Mouse (Mus musculus): ENCODE data around the gene Sh3gl2. TPM values are rescaled to one million over a fixed set of nuclear protein-coding genes. Genes with fewer than 3 reads are reported as not detected.

Gene Sh3gl2
- polyA plus RNA-seq, 1 experiment from 2014 or later, result 1.7 TPM

DNA sequence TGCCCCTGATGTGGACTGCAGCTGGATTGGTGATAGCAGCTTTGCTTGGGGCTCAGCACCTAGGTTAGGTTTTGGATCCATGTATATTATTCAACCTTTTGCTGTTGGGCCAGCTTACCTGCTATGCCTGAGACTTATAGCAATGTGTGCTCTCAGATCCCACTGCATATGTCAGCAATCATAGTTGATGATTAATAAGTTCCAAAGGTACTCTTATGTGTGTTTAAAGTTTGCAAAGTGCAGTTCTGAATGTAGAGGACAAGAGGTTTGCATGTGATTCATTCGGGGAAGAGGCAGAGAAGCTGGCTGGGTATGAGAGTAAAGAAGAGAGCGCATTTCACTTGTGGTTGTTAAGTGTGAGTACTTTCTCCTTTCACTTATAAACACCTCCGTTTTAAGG is 43.7 kb downstream of the Sh3gl2 start:
- no peak overlapping the region for H3K9ac ChIP-seq (ENCODE audit: low read length)
- no peaks in the 10 kb centered on the region for H3K27me3 ChIP-seq (ENCODE audit: control insufficient read depth, insufficient read depth, low read length)
- H3K36me3 ChIP-seq (ENCODE audit: control insufficient read depth, insufficient read depth, low read length), result no peaks in the 10 kb centered on the region
- H3K4me1 ChIP-seq (ENCODE audit: control insufficient read depth, insufficient read depth, low read length), result no peaks in the 10 kb centered on the region
- no peaks in the 10 kb centered on the region for H3K9me3 ChIP-seq (ENCODE audit: control insufficient read depth, low read length)
- no peak for ATAC-seq (ENCODE audit: insufficient number of reproducible peaks, low FRiP score, low TSS enrichment, low read depth)
- no peak overlapping the region for H3K27ac ChIP-seq (replicated peaks; ENCODE audit: low read depth, low read length)
- H3K4me2 ChIP-seq (ENCODE audit: low read depth, severe bottlenecking), result no peak overlapping the region
- DNase-seq (ENCODE audit: low spot score), result no peak
- WGBS, result 87% methylated on average over 3 of the region's 3 CpGs
- H3K4me3 ChIP-seq (ENCODE audit: low read depth, low read length), result no peak overlapping the region

- H3K36me3 ChIP-seq (ENCODE audit: control insufficient read depth, insufficient read depth, low read length), result no peaks in the 10 kb centered on the region
- ATAC-seq (ENCODE audit: insufficient number of reproducible peaks, low FRiP score, low TSS enrichment, low read depth), result no peak
- H3K9me3 ChIP-seq (ENCODE audit: control insufficient read depth, low read length), result no peaks in the 10 kb centered on the region
- no peak overlapping the region for H3K9ac ChIP-seq (ENCODE audit: low read length)
- no peak for DNase-seq (ENCODE audit: low spot score)
- 67% methylated on average over 2 of the region's 2 CpGs for WGBS
- no peak overlapping the region for H3K4me3 ChIP-seq (ENCODE audit: low read depth, low read length)
- no peak overlapping the region for H3K27ac ChIP-seq (replicated peaks; ENCODE audit: low read depth, low read length)
- H3K27me3 ChIP-seq (ENCODE audit: control insufficient read depth, insufficient read depth, low read length), result no peaks in the 10 kb centered on the region
- H3K4me1 ChIP-seq (ENCODE audit: control insufficient read depth, insufficient read depth, low read length), result no peaks in the 10 kb centered on the region
- no peak overlapping the region for H3K4me2 ChIP-seq (ENCODE audit: low read depth, severe bottlenecking)
These were observed 45.3 kb downstream of the Sh3gl2 start for GRCm38 (mm10) chr4:85250271-85250670.

- DNase-seq (ENCODE audit: low spot score) (no peak), ATAC-seq (ENCODE audit: insufficient number of reproducible peaks, low FRiP score, low TSS enrichment, low read depth) (no peak)
- Histone ChIP-seq H3K27me3 (ENCODE audit: control insufficient read depth, insufficient read depth, low read length) (no peaks in the 10 kb centered on the region), H3K9me3 (ENCODE audit: control insufficient read depth, low read length) (no peaks in the 10 kb centered on the region), H3K4me2 (ENCODE audit: low read depth, severe bottlenecking) (no peak overlapping the region), H3K36me3 (ENCODE audit: control insufficient read depth, insufficient read depth, low read length) (no peaks in the 10 kb centered on the region), H3K9ac (ENCODE audit: low read length) (no peak overlapping the region), H3K4me1 (ENCODE audit: control insufficient read depth, insufficient read depth, low read length) (no peaks in the 10 kb centered on the region), H3K4me3 (ENCODE audit: low read depth, low read length) (no peak overlapping the region), H3K27ac (replicated peaks; ENCODE audit: low read depth, low read length) (no peak overlapping the region)
- WGBS, result 80% methylated on average over 2 of the region's 2 CpGs
These were observed 45.9 kb downstream of the Sh3gl2 start for GRCm38 (mm10) chr4:85250786-85251185.

DNA sequence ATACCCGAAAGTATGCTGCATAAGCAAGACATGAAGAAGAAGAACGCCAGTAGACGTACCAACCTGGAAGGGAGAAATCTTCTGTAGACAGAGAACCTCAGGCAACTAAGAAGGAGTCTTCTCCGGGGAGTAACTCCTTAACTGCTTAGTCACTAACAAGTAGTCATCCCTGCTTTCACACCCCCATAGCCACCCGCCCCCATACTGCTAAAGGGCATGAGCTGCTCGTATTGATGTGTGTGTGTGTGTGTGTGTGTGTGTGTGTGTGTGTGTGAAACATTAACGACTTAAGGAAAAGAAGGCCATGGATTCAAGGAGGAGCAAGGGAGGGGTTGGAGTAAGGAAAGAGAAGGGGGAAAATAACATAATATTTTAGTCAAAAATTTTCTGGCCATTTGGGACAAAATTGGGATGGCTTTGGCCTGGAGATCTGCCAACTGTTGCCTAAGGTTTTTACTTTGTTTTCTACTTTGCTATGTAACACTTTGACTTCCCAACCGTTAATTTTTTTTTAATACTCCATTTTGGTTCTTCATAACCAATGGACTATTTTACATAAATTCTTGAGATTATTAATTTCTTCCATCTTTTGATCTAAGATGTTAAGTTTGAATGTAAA is 51.0 kb downstream of the Sh3gl2 start:
- Histone ChIP-seq H3K27me3 (ENCODE audit: control insufficient read depth, insufficient read depth, low read length) (no peaks in the 10 kb centered on the region), H3K4me2 (ENCODE audit: low read depth, severe bottlenecking) (no peak overlapping the region), H3K4me3 (ENCODE audit: low read depth, low read length) (no peak overlapping the region), H3K27ac (replicated peaks; ENCODE audit: low read depth, low read length) (no peak overlapping the region), H3K4me1 (ENCODE audit: control insufficient read depth, insufficient read depth, low read length) (no peaks in the 10 kb centered on the region), H3K9ac (ENCODE audit: low read length) (no peak overlapping the region), H3K9me3 (ENCODE audit: control insufficient read depth, low read length) (no peaks in the 10 kb centered on the region), H3K36me3 (ENCODE audit: control insufficient read depth, insufficient read depth, low read length) (no peaks in the 10 kb centered on the region)
- ATAC-seq (ENCODE audit: insufficient number of reproducible peaks, low FRiP score, low TSS enrichment, low read depth) (no peak), DNase-seq (ENCODE audit: low spot score) (no peak)
- 87% methylated on average over 7 of the region's 8 CpGs for WGBS

DNA sequence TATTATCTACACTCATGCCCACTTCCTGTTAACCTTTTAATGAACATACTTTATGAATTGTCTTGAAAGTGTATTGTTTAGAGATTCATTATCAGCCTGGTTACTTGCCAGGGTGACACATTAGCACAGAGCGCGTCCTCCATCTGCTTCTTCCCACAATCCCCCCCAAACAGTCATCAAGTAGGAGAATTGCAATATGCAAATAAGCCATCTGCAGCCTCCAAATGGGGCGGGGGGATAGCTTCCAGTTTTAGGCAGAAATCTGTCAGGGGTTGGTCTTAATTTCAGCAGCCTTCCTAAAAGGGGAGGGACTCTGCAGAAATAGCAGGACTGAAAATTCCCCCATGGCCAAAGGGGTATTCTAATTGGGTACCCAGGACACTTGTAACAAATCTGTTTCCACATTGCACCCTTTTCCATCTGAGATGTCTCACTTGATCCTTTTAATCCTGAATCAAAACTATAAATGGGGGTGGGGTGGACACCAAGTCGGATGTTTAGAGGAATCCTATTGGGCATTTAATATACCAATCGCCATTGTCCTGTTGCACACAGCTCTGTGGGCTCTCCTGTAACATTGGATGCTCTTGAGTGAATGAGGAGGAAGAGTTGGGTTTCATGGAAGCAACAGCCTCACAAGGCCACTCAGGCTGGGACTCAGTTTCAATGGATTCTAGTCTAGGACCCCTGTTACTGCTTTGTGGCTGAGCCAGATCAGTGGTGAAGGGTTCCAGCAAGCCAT is 51.7 kb downstream of the Sh3gl2 start:
- no peaks in the 10 kb centered on the region for H3K4me1 ChIP-seq (ENCODE audit: control insufficient read depth, insufficient read depth, low read length)
- no peak for ATAC-seq (ENCODE audit: insufficient number of reproducible peaks, low FRiP score, low TSS enrichment, low read depth)
- no peaks in the 10 kb centered on the region for H3K9me3 ChIP-seq (ENCODE audit: control insufficient read depth, low read length)
- no peak for DNase-seq (ENCODE audit: low spot score)
- H3K9ac ChIP-seq (ENCODE audit: low read length), result no peak overlapping the region
- WGBS, result 84% methylated on average over 5 of the region's 5 CpGs
- H3K36me3 ChIP-seq (ENCODE audit: control insufficient read depth, insufficient read depth, low read length), result no peaks in the 10 kb centered on the region
- no peak overlapping the region for H3K4me3 ChIP-seq (ENCODE audit: low read depth, low read length)
- no peak overlapping the region for H3K4me2 ChIP-seq (ENCODE audit: low read depth, severe bottlenecking)
- no peaks in the 10 kb centered on the region for H3K27me3 ChIP-seq (ENCODE audit: control insufficient read depth, insufficient read depth, low read length)
- no peak overlapping the region for H3K27ac ChIP-seq (replicated peaks; ENCODE audit: low read depth, low read length)

GRCm38 (mm10) chr4:85257771-85258341 is 52.9 kb downstream of the Sh3gl2 start:
- H3K27me3 ChIP-seq (ENCODE audit: control insufficient read depth, insufficient read depth, low read length), result no peaks in the 10 kb centered on the region
- ATAC-seq (ENCODE audit: insufficient number of reproducible peaks, low FRiP score, low TSS enrichment, low read depth) (no peak), DNase-seq (ENCODE audit: low spot score) (no peak)
- no peak overlapping the region for H3K4me3 ChIP-seq (ENCODE audit: low read depth, low read length)
- no peaks in the 10 kb centered on the region for H3K36me3 ChIP-seq (ENCODE audit: control insufficient read depth, insufficient read depth, low read length)
- no peak overlapping the region for H3K9ac ChIP-seq (ENCODE audit: low read length)
- WGBS, result 85% methylated on average over 3 of the region's 4 CpGs
- H3K4me2 ChIP-seq (ENCODE audit: low read depth, severe bottlenecking), result no peak overlapping the region
- no peaks in the 10 kb centered on the region for H3K4me1 ChIP-seq (ENCODE audit: control insufficient read depth, insufficient read depth, low read length)
- no peak overlapping the region for H3K27ac ChIP-seq (replicated peaks; ENCODE audit: low read depth, low read length)
- H3K9me3 ChIP-seq (ENCODE audit: control insufficient read depth, low read length), result no peaks in the 10 kb centered on the region

DNA sequence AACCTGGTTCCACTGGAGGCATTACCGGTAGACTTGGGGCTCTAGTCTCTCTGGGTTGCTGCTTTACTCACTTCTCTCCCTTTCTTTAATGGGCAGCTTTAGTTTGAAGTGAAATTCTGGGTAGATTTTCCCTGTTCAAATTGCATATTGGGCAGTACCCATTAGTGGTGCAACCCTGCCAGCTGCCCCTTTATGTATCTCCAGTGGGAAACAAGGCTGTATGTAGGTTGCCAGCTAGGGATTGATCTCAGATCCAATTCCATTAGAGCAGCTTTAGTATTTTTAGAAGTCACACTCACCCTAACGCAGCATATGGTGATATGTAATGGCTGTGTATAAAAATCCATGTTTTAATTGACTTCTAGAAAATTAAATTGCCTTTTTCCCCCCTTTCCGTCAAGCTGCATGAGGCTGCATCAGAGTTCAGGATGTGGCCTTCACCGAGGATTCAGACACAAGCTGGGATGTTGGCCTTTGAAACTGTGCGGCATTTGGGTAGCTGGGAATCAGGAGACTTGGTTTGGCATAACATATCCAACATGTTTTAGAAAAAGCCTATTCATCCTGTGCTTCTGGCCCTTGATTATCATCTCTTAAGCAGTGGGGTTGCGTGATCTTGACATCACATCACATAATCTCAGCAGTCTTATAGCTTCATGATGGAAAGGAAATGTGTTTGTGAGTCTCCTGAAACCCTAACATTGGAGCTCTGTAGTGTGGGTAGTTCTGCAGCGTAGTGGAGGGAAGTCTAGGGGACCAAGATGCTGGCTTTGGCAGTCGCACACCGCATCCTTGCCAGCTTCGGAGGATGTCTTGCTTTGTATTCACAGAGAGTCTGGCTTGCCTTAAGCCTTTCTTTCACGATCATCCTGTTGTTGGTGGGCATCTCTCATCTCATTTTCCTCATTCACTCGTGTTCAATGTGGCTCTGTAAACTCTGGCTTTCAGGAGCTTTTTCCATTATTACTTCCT is 56.0 kb downstream of the Sh3gl2 start:
- H3K9ac ChIP-seq (ENCODE audit: low read length), result no peak overlapping the region
- no peaks in the 10 kb centered on the region for H3K4me1 ChIP-seq (ENCODE audit: control insufficient read depth, insufficient read depth, low read length)
- H3K36me3 ChIP-seq (ENCODE audit: control insufficient read depth, insufficient read depth, low read length), result no peaks in the 10 kb centered on the region
- H3K9me3 ChIP-seq (ENCODE audit: control insufficient read depth, low read length), result no peaks in the 10 kb centered on the region
- no peak overlapping the region for H3K27ac ChIP-seq (replicated peaks; ENCODE audit: low read depth, low read length)
- DNase-seq (ENCODE audit: low spot score), result no peak
- no peak overlapping the region for H3K4me2 ChIP-seq (ENCODE audit: low read depth, severe bottlenecking)
- H3K27me3 ChIP-seq (ENCODE audit: control insufficient read depth, insufficient read depth, low read length), result no peaks in the 10 kb centered on the region
- 91% methylated on average over 12 of the region's 12 CpGs for WGBS
- H3K4me3 ChIP-seq (ENCODE audit: low read depth, low read length), result no peak overlapping the region
- no peak for ATAC-seq (ENCODE audit: insufficient number of reproducible peaks, low FRiP score, low TSS enrichment, low read depth)

- 67% methylated on average over 6 of the region's 6 CpGs for WGBS
- H3K27me3 ChIP-seq (ENCODE audit: control insufficient read depth, insufficient read depth, low read length), result no peaks in the 10 kb centered on the region
- H3K4me3 ChIP-seq (ENCODE audit: low read depth, low read length), result no peak overlapping the region
- DNase-seq (ENCODE audit: low spot score) (no peak), ATAC-seq (ENCODE audit: insufficient number of reproducible peaks, low FRiP score, low TSS enrichment, low read depth) (no peak)
- H3K9ac ChIP-seq (ENCODE audit: low read length), result no peak overlapping the region
- no peak overlapping the region for H3K4me2 ChIP-seq (ENCODE audit: low read depth, severe bottlenecking)
- H3K9me3 ChIP-seq (ENCODE audit: control insufficient read depth, low read length), result no peaks in the 10 kb centered on the region
- H3K4me1 ChIP-seq (ENCODE audit: control insufficient read depth, insufficient read depth, low read length), result no peaks in the 10 kb centered on the region
- H3K27ac ChIP-seq (replicated peaks; ENCODE audit: low read depth, low read length), result no peak overlapping the region
- no peaks in the 10 kb centered on the region for H3K36me3 ChIP-seq (ENCODE audit: control insufficient read depth, insufficient read depth, low read length)
These were observed 57.2 kb downstream of the Sh3gl2 start for GRCm38 (mm10) chr4:85262146-85262545.
